Mouse (Mus musculus): ENCODE measurements around the gene Zfp87.

DNA sequence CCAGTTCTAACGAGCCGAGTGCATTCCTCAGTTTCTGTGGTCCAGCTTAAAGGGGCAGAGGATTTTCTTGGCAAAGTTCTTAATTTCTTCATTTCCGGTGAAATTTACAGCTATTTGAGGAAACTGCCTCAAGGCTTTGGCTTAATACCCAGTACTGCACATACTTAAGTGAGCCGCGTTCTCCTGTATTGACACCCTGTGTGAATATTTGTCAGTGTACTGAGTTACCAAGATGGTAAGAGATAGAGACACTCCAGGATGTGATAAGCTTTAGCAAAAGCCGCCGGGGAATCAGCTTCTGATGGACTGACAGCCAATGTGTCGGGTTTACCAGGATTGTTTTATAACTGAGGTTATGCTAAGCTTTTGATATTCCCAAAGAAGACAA is 41.6 kb downstream of the Zfp87 start:
- no peak for TF ChIP-seq POLR2A (IDR thresholded peaks at IDR 0.05; ENCODE audit: insufficient read length, low read depth)
- no peak for TF ChIP-seq USF1 (IDR thresholded peaks at IDR 0.05; ENCODE audit: low read depth)
- no peak for TF ChIP-seq TCF12 (IDR thresholded peaks at IDR 0.05; ENCODE audit: insufficient read depth, poor library complexity, severe bottlenecking)
- TF ChIP-seq TCF3 (IDR thresholded peaks at IDR 0.05; ENCODE audit: insufficient read length, low read depth) = no peak
- TF ChIP-seq E2F4 (IDR thresholded peaks at IDR 0.05; ENCODE audit: insufficient read depth) = no peak
- TF ChIP-seq MYOG (IDR thresholded peaks at IDR 0.05; ENCODE audit: control insufficient read depth in 1 of 3, insufficient read depth in 1 of 3, insufficient read length in 2 of 3, low read depth in 2 of 3) = no peak
- no peak for TF ChIP-seq POLR2AphosphoS2 (IDR thresholded peaks at IDR 0.05; ENCODE audit: insufficient read length, low read depth)
- TF ChIP-seq MAX (IDR thresholded peaks at IDR 0.05; ENCODE audit: low read depth) = no peak

All from myocyte (in vitro differentiated cells).